Mouse (Mus musculus): ENCODE measurements around the gene Tmem28.

- TF ChIP-seq CTCF (IDR thresholded peaks at IDR 0.05; ENCODE audit: low read depth, low read length) (no peak), GATA1 (IDR thresholded peaks at IDR 0.05; ENCODE audit: borderline replicate concordance, low read length) (no peak), POLR2AphosphoS5 (IDR thresholded peaks at IDR 0.05; ENCODE audit: insufficient replicate concordance, low read depth, low read length) (no peak), TAL1 (conservative IDR thresholded peaks at IDR 0.05; ENCODE audit: low read depth, low read length) (no peak), GATA2 (IDR thresholded peaks at IDR 0.05; ENCODE audit: borderline replicate concordance, low read depth, low read length) (no peak)
Measured at GRCm38 (mm10) chrX:99873920-99874296, 53.1 kb downstream of the Tmem28 start.

Data from G1E (cell line).